Mouse (Mus musculus) CH12.LX (cell line): ENCODE data around the gene Pyroxd2. TPM values are rescaled to one million over a fixed set of nuclear protein-coding genes. Genes with fewer than 3 reads are reported as not detected.

Source experiments
- DNase-seq: peaks from one replicate; pipeline ENCODE4 v3.0.0-alpha.2; 2013; ENCODE audit errors: extremely low read depth
- H3K27ac ChIP-seq: 2 replicates; pipeline ENCODE4 v1.5.1; 2012; ENCODE audit warnings: low read depth, mild to moderate bottlenecking, control low read depth, moderate library complexity; ENCODE audit not compliant: insufficient read depth
- H3K27me3 ChIP-seq: replicated peaks from 2 replicates; pipeline ENCODE3; 2012; ENCODE audit warnings: inconsistent platforms
- H3K36me3 ChIP-seq, 2 experiments: replicated peaks in 1 of 2; 2 replicates each; pipeline versions ENCODE3 to v1.6.1; 2012; ENCODE audit warnings: inconsistent platforms in 1 of 2, low read length in 1 of 2, mild to moderate bottlenecking in 1 of 2, mixed read lengths in 1 of 2, moderate library complexity in 1 of 2; ENCODE audit not compliant: control insufficient read depth in 1 of 2, insufficient read depth in 1 of 2
- H3K4me1 ChIP-seq, 2 experiments: 2 replicates each; pipeline ENCODE4 v1.6.1; 2012; ENCODE audit warnings: inconsistent platforms in 1 of 2, moderate library complexity in 1 of 2; ENCODE audit not compliant: insufficient read depth in 2 of 2, control insufficient read depth in 1 of 2
- H3K4me2 ChIP-seq: 2 replicates; pipeline ENCODE4 v1.6.1; 2012; ENCODE audit warnings: low read depth, mild to moderate bottlenecking, control low read depth; ENCODE audit not compliant: poor library complexity, insufficient read depth, severe bottlenecking
- H3K4me3 ChIP-seq, 3 experiments: fragments of 150-350 bp in 1 of 3; sonication (generic) in 1 of 3; replicated peaks in 1 of 3; 2 replicates each; pipeline versions ENCODE3 to v1.5.1; 2011 to 2012; ENCODE audit warnings: low read depth in 2 of 3, low read length in 2 of 3, mild to moderate bottlenecking in 2 of 3, moderate library complexity in 2 of 3, control low read depth in 1 of 3, improper control_type of control experiment in 1 of 3, inconsistent platforms in 1 of 3, mixed read lengths in 1 of 3; ENCODE audit not compliant: poor library complexity in 1 of 3
- H3K79me2 ChIP-seq: replicated peaks from 2 replicates; pipeline ENCODE4 v1.6.1; 2012; ENCODE audit warnings: mild to moderate bottlenecking, moderate library complexity; ENCODE audit not compliant: control insufficient read depth, poor library complexity, insufficient read depth, severe bottlenecking; ENCODE audit errors: extremely low read depth
- H3K9ac ChIP-seq: 2 replicates; pipeline ENCODE4 v1.6.1; 2012; ENCODE audit warnings: low read depth, mild to moderate bottlenecking, control low read depth, moderate library complexity; ENCODE audit not compliant: insufficient read depth
- H3K9me3 ChIP-seq: replicated peaks from 2 replicates; pipeline ENCODE3; 2012; ENCODE audit warnings: low read length, inconsistent platforms, mixed read lengths
- CHD2 ChIP-seq: IDR thresholded peaks from 2 replicates; pipeline ENCODE4 v1.6.1; 2011; ENCODE audit warnings: low read length, improper control_type of control experiment
- KAT2A ChIP-seq: IDR thresholded peaks from 2 replicates; pipeline ENCODE4 v1.6.1; 2012; ENCODE audit warnings: low read length, improper control_type of control experiment, inconsistent platforms; ENCODE audit not compliant: insufficient replicate concordance
- MAZ ChIP-seq: IDR thresholded peaks from 2 replicates; pipeline ENCODE4 v1.6.1; 2012; ENCODE audit warnings: low read depth, mild to moderate bottlenecking, inconsistent platforms, low read length, improper control_type of control experiment, moderate library complexity
- MYC ChIP-seq: IDR thresholded peaks from 2 replicates; pipeline ENCODE4 v1.6.1; 2011; ENCODE audit warnings: low read depth, mild to moderate bottlenecking, improper control_type of control experiment, low read length
- SIN3A ChIP-seq: IDR thresholded peaks from 2 replicates; pipeline ENCODE4 v1.6.1; 2012; ENCODE audit warnings: low read length, improper control_type of control experiment, inconsistent platforms
- SMC3 ChIP-seq: IDR thresholded peaks from 2 replicates; pipeline ENCODE4 v1.6.1; 2011; ENCODE audit warnings: low read depth, low read length, improper control_type of control experiment
- ZKSCAN1 ChIP-seq: IDR thresholded peaks from 2 replicates; pipeline ENCODE4 v1.6.1; 2012; ENCODE audit warnings: low read depth, inconsistent platforms, low read length, improper control_type of control experiment, borderline replicate concordance
- dilution Hi-C: fragments of 300-500 bp; cut with MboI; formaldehyde crosslinking; loops from 2 replicates; pipeline ENCODE4 v1.14.3; 2020; ENCODE audit warnings: low sequenced_read_pairs; ENCODE audit not compliant: extremely low pct_unique_long_range_greater_than_20kb, extremely low pct_ligation_motif_present
- in situ Hi-C: fragments of 300-500 bp; cut with MboI; formaldehyde crosslinking; loops from 3 replicates; pipeline ENCODE4 v1.14.3; 2019; ENCODE audit warnings: low sequenced_read_pairs, low pct_ligation_motif_present, low pct_unique_long_range_greater_than_20kb, mixed read lengths
- polyA plus RNA-seq: library from polyadenylated mRNA; unstranded; fragments of >175 nt; gene quantifications from 2 replicates; pipeline ENCODE4 v1.2.1, GENCODE M21; 2012; ENCODE audit warnings: low read depth; ENCODE audit not compliant: insufficient read length
- total RNA-seq, 2 experiments: library from RNA; depleted of rRNA; stranded (reverse); fragments of 300-350 nt in 1 of 2; fragments of >200 nt in 1 of 2; gene quantifications; 2 replicates each; pipeline ENCODE4 v1.2.3; 2012 to 2014

Pyroxd2 gene
- total and polyA plus RNA-seq, 3 experiments, result 0.10 TPM; not detected in 2

- Histone ChIP-seq H3K4me3 (no peak overlapping the region), H3K4me2 (no peak overlapping the region), H3K9me3 (peaks cover 7% of the 10 kb centered on the region), H3K9ac (no peak overlapping the region), H3K27me3 (peaks cover 31% of the 10 kb centered on the region), H3K4me1 (peaks cover 0 to 24% of the 10 kb centered on the region in 2 experiments; a peak in 2 of 4 replicates), H3K79me2 (no peaks in the 10 kb centered on the region), H3K36me3 (no peaks in the 10 kb centered on the region), H3K27ac (no peak overlapping the region)
- DNase-seq, result no peak
- TF ChIP-seq MAZ (no peak), MYC (no peak), KAT2A (no peak), CHD2 (no peak), SMC3 (no peak), SIN3A (no peak), ZKSCAN1 (no peak)
- dilution Hi-C loops, result no loop called here
- in situ Hi-C loops, result no loop called here
Observed at GRCm38 (mm10) chr19:42676931-42677330, 75.6 kb downstream of the Pyroxd2 start.

Other genes starting within 250 kb of the Pyroxd2 start
- 6.1 and 8.1 TPM in 2 replicates for gene R3hcc1l, start 234.0 kb downstream of the Pyroxd2 start, total RNA-seq (2012; rRNA removed)
- 10.7 and 15.6 TPM in 2 replicates for gene R3hcc1l, start 234.0 kb downstream of the Pyroxd2 start, total RNA-seq (2014; rRNA removed)
- 12.2 and 14.7 TPM in 2 replicates for gene R3hcc1l, start 234.0 kb downstream of the Pyroxd2 start, polyA plus RNA-seq
- gene Loxl4, start 140.0 kb downstream of the Pyroxd2 start, total RNA-seq (2012; rRNA removed), result 0.04 TPM in 1 of 2 replicates, not detected in the other
- not detected in 2 replicates for gene Loxl4, start 140.0 kb downstream of the Pyroxd2 start, total RNA-seq (2014; rRNA removed)
- gene Loxl4, start 140.0 kb downstream of the Pyroxd2 start, polyA plus RNA-seq, result 0.10 and 0.19 TPM in 2 replicates
- 21.8 and 29.7 TPM in 2 replicates for gene Hps1, start 27.2 kb upstream of the Pyroxd2 start, total RNA-seq (2012; rRNA removed)
- gene Hps1, start 27.2 kb upstream of the Pyroxd2 start, total RNA-seq (2014; rRNA removed), result 16.0 and 17.7 TPM in 2 replicates
- gene Hps1, start 27.2 kb upstream of the Pyroxd2 start, polyA plus RNA-seq, result 21.4 and 22.6 TPM in 2 replicates